Mouse (Mus musculus) embryo, embryonic 10 days (tissue): ENCODE results near the gene Rnls.

ENCODE experiments used
- DNase-seq: peaks from one replicate; pipeline ENCODE4 v3.0.0-alpha.2; 2015; ENCODE audit warnings: low spot score

Rnls gene

GRCm38 (mm10) chr19:33179595-33179994 lies 212.5 kb downstream of the Rnls start:
- no peak for DNase-seq

- no peak for DNase-seq
Measured at GRCm38 (mm10) chr19:33178866-33179265, 213.2 kb downstream of the Rnls start.

GRCm38 (mm10) chr19:33178367-33178766 lies 213.7 kb downstream of the Rnls start:
- DNase-seq, result no peak

DNA sequence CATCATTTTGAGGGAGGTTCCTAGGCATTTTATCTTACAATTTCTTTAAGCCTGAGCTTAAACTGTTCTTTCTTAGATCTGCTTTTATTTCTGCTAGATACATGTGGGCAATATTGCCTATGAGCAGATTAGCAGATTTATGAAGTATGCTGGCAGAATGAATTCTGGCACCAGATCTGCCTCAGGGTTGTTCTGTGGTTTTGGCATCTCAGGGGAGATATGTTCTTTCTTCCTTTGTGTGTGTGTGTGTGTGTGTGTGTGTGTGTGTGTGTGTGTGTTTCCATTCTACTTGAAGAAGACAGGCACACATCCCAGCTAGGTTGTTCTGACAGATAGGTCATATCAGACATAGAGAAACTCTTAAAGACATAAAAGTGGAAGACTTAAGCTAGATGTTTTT lies 218.1 kb downstream of the Rnls start:
- DNase-seq, result no peak

- DNase-seq, result no peak
Measured at GRCm38 (mm10) chr19:33169881-33170280, 222.2 kb downstream of the Rnls start.

- no peak for DNase-seq
Measured at GRCm38 (mm10) chr19:33167528-33168264, 224.4 kb downstream of the Rnls start.

DNA sequence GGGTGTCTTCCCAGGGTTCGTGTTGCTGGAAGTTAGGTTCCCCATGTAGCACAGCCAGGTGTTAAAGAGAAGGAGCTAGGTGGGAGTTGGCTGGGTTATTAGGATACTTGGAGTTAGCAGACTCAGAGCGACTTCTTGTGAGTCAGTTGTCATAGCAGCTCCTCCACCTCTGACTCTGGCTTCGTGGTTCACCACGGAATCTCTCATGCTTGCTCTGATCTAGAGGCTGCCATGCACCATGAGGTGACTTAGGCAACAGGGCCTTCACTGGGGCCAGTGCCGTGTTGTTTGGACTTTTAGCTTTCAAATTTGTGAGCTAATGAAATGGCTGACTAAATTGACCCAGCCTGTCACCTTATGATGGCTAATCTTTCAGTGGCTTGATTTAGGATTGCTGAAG lies 227.3 kb downstream of the Rnls start:
- DNase-seq, result no peak

GRCm38 (mm10) chr19:33161903-33162302 lies 230.2 kb downstream of the Rnls start:
- DNase-seq, result no peak

DNA sequence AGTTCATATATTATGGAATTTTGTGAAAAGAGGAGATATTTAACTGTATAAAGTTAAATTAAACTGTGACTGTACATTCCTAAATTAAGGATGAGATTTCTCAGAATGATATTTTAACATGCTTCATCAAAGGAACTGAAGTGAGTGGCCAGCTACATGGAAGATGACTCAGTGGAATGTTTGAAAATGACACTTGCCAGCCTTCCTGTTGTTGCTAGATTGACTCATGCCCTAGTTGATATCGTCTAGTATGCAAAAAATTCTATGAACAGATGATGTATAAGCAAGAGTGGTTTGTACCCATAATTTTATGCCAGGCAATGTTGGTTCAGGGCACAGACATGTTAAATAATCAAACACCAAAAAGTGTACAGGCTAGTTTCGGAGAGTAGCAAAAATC lies 232.2 kb downstream of the Rnls start:
- DNase-seq, result no peak

- no peak for DNase-seq
Measured at GRCm38 (mm10) chr19:33159192-33159591, 232.9 kb downstream of the Rnls start.

DNA sequence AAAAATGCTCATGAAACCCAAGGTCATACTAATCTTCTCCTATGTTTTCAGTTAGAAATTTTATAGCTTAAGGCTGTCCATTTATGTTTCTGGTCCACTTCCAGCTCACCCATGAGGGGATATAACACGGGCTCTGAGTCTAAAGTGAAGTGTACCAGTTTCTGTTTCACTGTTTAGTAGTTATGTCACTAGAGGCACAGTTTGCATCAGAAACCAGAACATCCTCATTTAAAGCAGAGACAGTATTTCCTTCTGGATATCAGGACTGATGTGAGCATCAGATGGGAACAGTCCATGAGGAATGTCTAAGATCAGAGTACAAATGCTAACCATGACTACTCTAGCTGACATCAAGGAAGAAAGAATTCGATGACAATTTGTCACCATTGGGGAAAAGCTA lies 233.9 kb downstream of the Rnls start:
- DNase-seq, result no peak

DNA sequence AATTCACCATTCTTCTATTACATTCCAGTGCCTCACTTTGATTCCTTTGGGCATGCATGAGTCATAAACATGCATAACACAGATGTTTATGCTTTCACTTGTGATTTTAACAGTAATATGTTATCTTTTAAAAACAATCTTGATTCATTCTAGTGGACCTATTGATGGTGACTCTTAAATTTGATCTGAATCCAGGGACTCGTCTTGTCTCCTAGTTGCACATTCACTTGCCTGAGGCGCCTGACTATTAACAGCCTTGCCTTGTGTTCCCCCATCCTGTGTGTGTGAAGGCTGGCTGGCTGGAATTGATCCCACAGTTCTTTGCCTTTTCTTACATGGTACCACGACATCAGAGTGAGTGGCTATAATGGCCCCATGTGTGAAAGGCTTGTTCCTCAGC lies 243.7 kb downstream of the Rnls start:
- DNase-seq, result no peak

- DNase-seq, result no peak
Measured at GRCm38 (mm10) chr19:33143198-33143597, 248.9 kb downstream of the Rnls start.

GRCm38 (mm10) chr19:33137316-33137715 lies 254.8 kb downstream of the Rnls start:
- DNase-seq, result no peak

DNA sequence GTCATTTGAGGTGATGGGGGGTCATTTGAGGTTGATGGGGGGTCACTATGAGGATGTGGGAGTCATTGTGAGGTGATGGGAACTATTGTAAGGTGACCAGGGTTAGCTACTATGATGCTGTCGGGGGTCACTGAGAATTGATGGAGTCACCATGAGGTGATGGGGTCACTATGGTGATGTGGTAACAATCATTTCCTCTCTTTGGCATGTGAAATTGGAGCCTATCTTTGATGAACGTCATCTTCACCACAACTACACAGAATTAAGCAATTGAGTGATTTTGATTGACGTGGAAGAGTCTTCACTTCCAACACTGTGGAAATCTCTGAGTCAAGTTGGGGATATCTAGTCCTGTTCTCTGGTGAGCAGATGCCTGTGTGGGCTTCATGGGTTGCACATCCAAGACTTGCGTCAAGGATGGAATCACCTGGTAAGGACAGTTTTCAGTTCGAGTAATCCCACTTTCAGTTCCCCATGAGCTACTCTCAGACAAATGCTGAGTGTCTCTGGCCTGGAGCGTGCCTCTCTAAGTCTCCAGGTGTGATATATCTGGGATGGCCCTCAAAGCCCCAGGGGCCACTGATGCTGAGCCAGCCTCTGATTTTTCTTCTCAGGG lies 269.4 kb downstream of the Rnls start:
- no peak for DNase-seq

DNA sequence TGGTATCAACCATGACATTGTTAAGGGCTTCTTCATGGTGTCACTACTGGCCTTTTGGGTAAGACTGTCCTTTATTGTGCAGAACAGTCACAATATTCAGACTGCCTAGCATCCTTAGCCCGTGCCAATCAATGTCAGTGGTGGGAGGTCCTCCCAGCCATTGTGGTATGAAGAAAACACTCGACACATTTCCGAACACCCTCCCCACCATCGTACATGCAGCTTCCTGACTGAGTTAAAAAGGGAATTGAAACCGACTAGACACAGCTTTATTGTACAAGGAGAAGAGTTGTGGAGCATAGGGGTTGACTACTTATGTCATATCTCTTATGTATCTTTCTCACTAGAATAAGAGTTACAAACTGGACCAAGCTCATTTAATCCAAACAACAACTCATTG lies 272.1 kb downstream of the Rnls start:
- DNase-seq, result no peak

DNA sequence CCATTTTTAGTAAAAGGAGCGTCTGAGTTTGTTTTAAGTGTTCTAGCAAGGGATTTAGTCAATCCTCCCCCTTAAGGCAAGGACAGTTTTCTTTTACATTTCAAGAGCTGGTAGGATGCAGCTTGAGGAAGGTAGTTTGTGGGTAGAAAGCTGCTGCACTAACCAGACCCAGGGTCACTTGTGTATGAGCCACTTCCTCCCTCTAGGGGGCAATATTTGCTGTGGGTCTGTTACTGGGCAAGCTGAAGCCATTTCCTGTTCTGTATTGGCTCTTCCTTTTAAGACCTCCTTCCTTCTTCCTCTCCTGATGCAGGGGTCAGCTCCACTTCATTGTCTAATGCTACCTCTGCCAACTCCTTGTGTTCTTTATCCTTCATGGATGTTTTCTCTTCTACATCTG lies 273.2 kb downstream of the Rnls start:
- no peak for DNase-seq

DNA sequence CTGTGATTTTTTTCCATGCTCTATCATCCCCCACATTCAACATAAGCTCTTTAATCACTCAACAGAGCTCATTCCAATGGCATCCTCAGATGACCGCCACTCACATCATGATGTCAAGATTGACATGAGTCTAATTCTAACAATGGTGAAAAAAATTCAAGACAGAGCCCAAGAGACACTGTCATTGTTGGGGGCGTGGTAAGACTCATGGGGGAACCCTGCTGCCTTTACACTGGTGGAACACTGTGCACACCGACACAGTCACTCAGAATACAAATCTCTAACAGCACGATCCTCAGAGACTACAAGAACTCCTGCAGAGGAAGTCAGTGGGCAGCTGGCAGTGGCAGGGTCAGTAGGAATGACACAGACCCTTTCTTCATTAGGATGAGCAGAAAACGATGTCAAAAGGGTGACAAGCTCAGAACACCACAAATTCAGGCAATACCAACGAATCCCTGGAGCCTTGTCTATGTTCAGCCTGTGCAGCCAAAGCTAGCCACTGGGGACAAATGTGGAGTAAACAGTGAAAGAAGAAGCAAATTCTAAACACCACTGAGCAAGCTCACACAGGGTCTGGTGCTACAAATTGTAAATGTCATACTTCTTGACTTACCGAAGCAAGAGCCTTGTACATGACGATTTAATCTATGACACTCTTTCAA lies 277.3 kb downstream of the Rnls start:
- no peak for DNase-seq

GRCm38 (mm10) chr19:33113746-33114145 lies 278.3 kb downstream of the Rnls start:
- no peak for DNase-seq

GRCm38 (mm10) chr19:33110404-33110803 lies 281.7 kb downstream of the Rnls start:
- DNase-seq, result no peak

DNA sequence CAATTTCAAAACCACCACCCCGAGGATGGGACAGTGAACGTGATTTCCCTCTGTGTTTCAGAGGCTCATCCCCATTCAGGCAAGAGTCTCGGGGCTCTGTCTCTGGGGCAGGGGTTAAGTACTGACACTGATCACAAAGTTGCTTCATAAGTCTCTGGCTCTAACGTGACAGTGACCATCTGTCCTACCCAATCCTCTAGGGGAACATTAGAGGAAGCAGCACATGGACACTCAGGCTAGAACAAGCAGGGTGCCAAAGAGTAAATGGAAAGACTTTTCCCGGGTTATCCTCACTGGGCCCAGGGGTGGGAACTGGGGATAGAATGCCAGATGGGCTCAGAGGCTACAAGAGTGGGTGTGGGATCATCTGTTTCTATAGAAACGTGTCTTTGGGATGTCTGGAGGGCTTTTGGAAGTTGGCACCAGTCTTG lies 282.1 kb downstream of the Rnls start:
- no peak for DNase-seq

- DNase-seq, result no peak
Measured at GRCm38 (mm10) chr19:33109141-33109540, 283.0 kb downstream of the Rnls start.

GRCm38 (mm10) chr19:33103851-33104250 lies 288.2 kb downstream of the Rnls start:
- DNase-seq, result no peak
